Mouse (Mus musculus): ENCODE data around the gene Tvp23b. TPM values are rescaled to one million over a fixed set of nuclear protein-coding genes. Genes with fewer than 3 reads are reported as not detected.

Tvp23b gene
- polyA plus RNA-seq, 1 experiment from 2014 or later = 53.8 TPM

DNA sequence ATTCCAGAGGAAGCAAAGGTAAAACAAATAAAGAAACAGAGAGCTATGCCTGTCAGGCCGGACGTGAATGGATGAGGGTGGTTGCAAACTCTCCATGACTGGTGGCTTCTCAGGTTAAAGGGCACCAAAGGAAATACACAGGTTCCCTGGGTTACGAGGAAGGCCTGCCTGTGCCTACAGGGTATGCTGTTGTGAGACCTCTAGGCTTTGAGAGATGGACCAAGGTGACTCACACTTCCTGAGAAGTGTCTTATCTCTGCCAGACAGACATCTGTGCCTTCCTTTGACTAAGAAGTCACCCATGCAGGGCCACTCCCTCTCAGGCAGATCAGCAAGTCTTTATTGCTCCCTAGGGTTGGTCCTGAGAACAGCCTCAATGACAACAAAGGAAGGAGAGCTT is 50.5 kb downstream of the Tvp23b start:
- WGBS = 77% methylated on average over 3 of the region's 3 CpGs
- H3K4me2 ChIP-seq = no peak overlapping the region
- H3K4me1 ChIP-seq (replicated peaks) = no peaks in the 10 kb centered on the region
- H3K9me3 ChIP-seq = no peaks in the 10 kb centered on the region
- H3K36me3 ChIP-seq = no peaks in the 10 kb centered on the region
- H3K9ac ChIP-seq = no peak overlapping the region
- no peak overlapping the region for H3K27ac ChIP-seq (replicated peaks)
- H3K4me3 ChIP-seq = no peak overlapping the region
- no peak for ATAC-seq (ENCODE audit: low FRiP score, low read depth)
- no peaks in the 10 kb centered on the region for H3K27me3 ChIP-seq

- Histone ChIP-seq H3K36me3 (no peaks in the 10 kb centered on the region), H3K4me2 (no peak overlapping the region), H3K27ac (replicated peaks) (no peak overlapping the region), H3K9me3 (no peaks in the 10 kb centered on the region), H3K9ac (no peak overlapping the region), H3K27me3 (no peaks in the 10 kb centered on the region), H3K4me3 (no peak overlapping the region), H3K4me1 (replicated peaks) (no peaks in the 10 kb centered on the region)
- no peak for ATAC-seq (ENCODE audit: low FRiP score, low read depth)
- WGBS = 85% methylated on average over 4 of the region's 4 CpGs
These were observed 51.3 kb downstream of the Tvp23b start for GRCm38 (mm10) chr11:62930574-62930973.

GRCm38 (mm10) chr11:62931141-62931540 is 51.9 kb downstream of the Tvp23b start:
- 90% methylated on average over 5 of the region's 5 CpGs for WGBS
- no peaks in the 10 kb centered on the region for H3K36me3 ChIP-seq
- no peaks in the 10 kb centered on the region for H3K27me3 ChIP-seq
- H3K27ac ChIP-seq (replicated peaks) = no peak overlapping the region
- no peaks in the 10 kb centered on the region for H3K9me3 ChIP-seq
- H3K4me2 ChIP-seq = no peak overlapping the region
- no peak overlapping the region for H3K9ac ChIP-seq
- ATAC-seq (ENCODE audit: low FRiP score, low read depth) = no peak
- no peaks in the 10 kb centered on the region for H3K4me1 ChIP-seq (replicated peaks)
- no peak overlapping the region for H3K4me3 ChIP-seq

- Histone ChIP-seq H3K27ac (replicated peaks) (no peak overlapping the region), H3K4me2 (no peak overlapping the region), H3K9ac (no peak overlapping the region), H3K4me3 (no peak overlapping the region), H3K9me3 (no peaks in the 10 kb centered on the region), H3K4me1 (replicated peaks) (no peaks in the 10 kb centered on the region), H3K36me3 (no peaks in the 10 kb centered on the region), H3K27me3 (no peaks in the 10 kb centered on the region)
- 91% methylated on average over 9 of the region's 9 CpGs for WGBS
- ATAC-seq (ENCODE audit: low FRiP score, low read depth) = no peak
These were observed 53.8 kb downstream of the Tvp23b start for GRCm38 (mm10) chr11:62933099-62933498.

GRCm38 (mm10) chr11:62934795-62935514 is 55.7 kb downstream of the Tvp23b start:
- H3K9me3 ChIP-seq = no peaks in the 10 kb centered on the region
- no peak overlapping the region for H3K27ac ChIP-seq (replicated peaks)
- H3K36me3 ChIP-seq = no peaks in the 10 kb centered on the region
- ATAC-seq (ENCODE audit: low FRiP score, low read depth) = no peak
- no peaks in the 10 kb centered on the region for H3K4me1 ChIP-seq (replicated peaks)
- 88% methylated on average over 11 of the region's 11 CpGs for WGBS
- no peak overlapping the region for H3K4me2 ChIP-seq
- H3K9ac ChIP-seq = no peak overlapping the region
- H3K4me3 ChIP-seq = no peak overlapping the region
- H3K27me3 ChIP-seq = no peaks in the 10 kb centered on the region

GRCm38 (mm10) chr11:62937986-62938385 is 58.7 kb downstream of the Tvp23b start:
- Histone ChIP-seq H3K36me3 (no peaks in the 10 kb centered on the region), H3K4me3 (no peak overlapping the region), H3K9ac (no peak overlapping the region), H3K27ac (replicated peaks) (no peak overlapping the region), H3K27me3 (no peaks in the 10 kb centered on the region), H3K9me3 (no peaks in the 10 kb centered on the region), H3K4me1 (replicated peaks) (no peaks in the 10 kb centered on the region), H3K4me2 (no peak overlapping the region)
- 85% methylated on average over 6 of the region's 6 CpGs for WGBS
- no peak for ATAC-seq (ENCODE audit: low FRiP score, low read depth)

DNA sequence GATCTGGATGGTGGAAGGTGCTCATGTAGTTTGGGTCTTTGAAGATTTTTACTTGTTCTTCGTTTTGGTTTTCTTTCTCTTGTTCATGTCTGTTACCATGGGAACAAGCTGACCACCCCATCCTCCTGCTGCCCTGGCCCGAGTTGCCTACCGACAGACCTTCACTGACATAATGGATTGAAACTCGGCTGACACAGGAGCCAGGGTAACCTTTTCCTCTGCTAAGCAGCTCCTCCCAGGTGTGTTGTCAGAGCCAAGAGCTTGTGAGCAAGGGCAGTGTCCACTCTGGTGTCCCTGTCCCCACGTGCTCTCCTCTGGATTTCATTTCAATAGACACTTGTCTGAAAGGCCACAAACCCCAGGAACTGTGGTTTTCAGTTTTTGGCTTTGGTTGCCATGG is 59.7 kb downstream of the Tvp23b start:
- H3K27me3 ChIP-seq = no peaks in the 10 kb centered on the region
- WGBS = 54% methylated on average over 5 of the region's 5 CpGs
- H3K9ac ChIP-seq = no peak overlapping the region
- H3K4me1 ChIP-seq (replicated peaks) = no peaks in the 10 kb centered on the region
- H3K4me3 ChIP-seq = no peak overlapping the region
- H3K27ac ChIP-seq (replicated peaks) = no peak overlapping the region
- ATAC-seq (ENCODE audit: low FRiP score, low read depth) = no peak
- H3K9me3 ChIP-seq = no peaks in the 10 kb centered on the region
- H3K36me3 ChIP-seq = no peaks in the 10 kb centered on the region
- H3K4me2 ChIP-seq = no peak overlapping the region

DNA sequence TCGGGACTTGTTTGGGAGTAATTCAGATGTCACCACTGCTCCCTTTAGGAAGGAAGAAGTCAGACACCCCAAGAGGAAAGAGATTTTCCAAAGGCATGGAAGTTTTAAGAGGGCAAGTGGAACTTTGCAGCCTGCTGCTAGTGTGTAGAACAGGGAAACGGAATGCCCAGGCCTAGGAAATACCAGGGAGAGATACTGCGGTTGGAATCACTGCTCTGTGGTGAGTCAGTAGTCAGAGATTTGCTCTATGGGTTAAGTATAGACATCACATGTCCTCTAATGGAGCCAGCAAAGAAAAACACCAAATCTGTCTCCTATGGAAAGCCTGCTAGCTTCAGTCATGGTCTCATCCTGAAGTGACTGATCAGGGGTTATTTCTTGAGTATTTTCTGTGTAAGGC is 60.9 kb downstream of the Tvp23b start:
- no peak overlapping the region for H3K9ac ChIP-seq
- no peaks in the 10 kb centered on the region for H3K4me1 ChIP-seq (replicated peaks)
- no peaks in the 10 kb centered on the region for H3K9me3 ChIP-seq
- no peak overlapping the region for H3K4me3 ChIP-seq
- 89% methylated on average over 3 of the region's 3 CpGs for WGBS
- no peak for ATAC-seq (ENCODE audit: low FRiP score, low read depth)
- H3K27ac ChIP-seq (replicated peaks) = no peak overlapping the region
- no peak overlapping the region for H3K4me2 ChIP-seq
- H3K27me3 ChIP-seq = no peaks in the 10 kb centered on the region
- H3K36me3 ChIP-seq = no peaks in the 10 kb centered on the region

- Histone ChIP-seq H3K27ac (replicated peaks) (no peak overlapping the region), H3K4me1 (replicated peaks) (no peaks in the 10 kb centered on the region), H3K9me3 (no peaks in the 10 kb centered on the region), H3K9ac (no peak overlapping the region), H3K4me3 (no peak overlapping the region), H3K4me2 (no peak overlapping the region), H3K36me3 (no peaks in the 10 kb centered on the region), H3K27me3 (no peaks in the 10 kb centered on the region)
- 77% methylated on average over 6 of the region's 6 CpGs for WGBS
- ATAC-seq (ENCODE audit: low FRiP score, low read depth) = no peak
These were observed 64.3 kb downstream of the Tvp23b start for GRCm38 (mm10) chr11:62943538-62943937.

DNA sequence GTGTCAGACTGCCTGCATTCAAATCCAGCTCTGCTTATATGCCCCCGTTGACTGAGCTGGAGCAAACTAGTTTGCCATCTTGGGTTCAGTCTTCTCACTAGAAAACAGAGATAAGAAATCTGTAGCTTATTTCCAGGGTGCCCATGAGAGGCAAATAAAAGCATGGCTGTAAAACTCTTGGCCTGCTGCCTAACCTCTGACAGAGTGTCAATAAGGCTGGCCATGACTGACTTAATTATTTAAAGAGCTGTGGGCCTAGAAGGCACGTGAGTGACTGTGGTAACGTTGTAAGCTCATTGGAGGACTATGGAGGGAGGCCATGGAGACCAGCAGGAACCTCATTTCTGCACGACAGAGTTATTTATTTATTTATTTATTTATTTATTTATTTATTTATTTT is 66.3 kb downstream of the Tvp23b start:
- WGBS = 65% methylated on average over 4 of the region's 4 CpGs
- Histone ChIP-seq H3K27me3 (no peaks in the 10 kb centered on the region), H3K4me1 (replicated peaks) (no peaks in the 10 kb centered on the region), H3K4me3 (no peak overlapping the region), H3K9me3 (no peaks in the 10 kb centered on the region), H3K36me3 (no peaks in the 10 kb centered on the region), H3K9ac (no peak overlapping the region), H3K4me2 (no peak overlapping the region), H3K27ac (replicated peaks) (no peak overlapping the region)
- ATAC-seq (ENCODE audit: low FRiP score, low read depth) = no peak

- Histone ChIP-seq H3K4me2 (no peak overlapping the region), H3K27ac (replicated peaks) (no peak overlapping the region), H3K9me3 (no peaks in the 10 kb centered on the region), H3K4me3 (no peak overlapping the region), H3K27me3 (no peaks in the 10 kb centered on the region), H3K36me3 (no peaks in the 10 kb centered on the region), H3K9ac (no peak overlapping the region), H3K4me1 (replicated peaks) (no peaks in the 10 kb centered on the region)
- ATAC-seq (ENCODE audit: low FRiP score, low read depth) = no peak
- 93% methylated on average over 1 of the region's 1 CpGs for WGBS
These were observed 70.3 kb downstream of the Tvp23b start for GRCm38 (mm10) chr11:62949548-62949947.

- Histone ChIP-seq H3K9me3 (no peaks in the 10 kb centered on the region), H3K27me3 (no peaks in the 10 kb centered on the region), H3K4me2 (no peak within 1 kb of the TSS), H3K4me1 (replicated peaks) (no peaks in the 10 kb centered on the region), H3K27ac (replicated peaks) (no peak within 1 kb of the TSS), H3K4me3 (no peak within 1 kb of the TSS), H3K36me3 (no peaks in the 10 kb centered on the region), H3K9ac (no peak within 1 kb of the TSS)
- 75% methylated on average over 3 of the region's 3 CpGs for WGBS
- ATAC-seq (ENCODE audit: low FRiP score, low read depth) = no peak
These were observed 71.8 kb downstream of the Tvp23b start, which contains the start of gene Cdrt4 for GRCm38 (mm10) chr11:62951012-62951411. TSS of gene Cdrt4 (plus strand) at chr11:62951193.

GRCm38 (mm10) chr11:62954766-62955165 is 75.5 kb downstream of the Tvp23b start:
- WGBS = 97% methylated on average over 3 of the region's 3 CpGs
- no peaks in the 10 kb centered on the region for H3K36me3 ChIP-seq
- no peaks in the 10 kb centered on the region for H3K4me1 ChIP-seq (replicated peaks)
- H3K9ac ChIP-seq = no peak overlapping the region
- no peak for ATAC-seq (ENCODE audit: low FRiP score, low read depth)
- H3K27ac ChIP-seq (replicated peaks) = no peak overlapping the region
- H3K9me3 ChIP-seq = no peaks in the 10 kb centered on the region
- H3K4me3 ChIP-seq = no peak overlapping the region
- H3K4me2 ChIP-seq = no peak overlapping the region
- no peaks in the 10 kb centered on the region for H3K27me3 ChIP-seq
